Mouse (Mus musculus) left cerebral cortex, postnatal 10 days (tissue): Measurements from ENCODE around the gene Gmeb1. TPM values are rescaled to one million over a fixed set of nuclear protein-coding genes. Genes with fewer than 3 reads are reported as not detected.
"Not testable (repeated sequence)": the region's sequence is repeated elsewhere in the genome, so short reads cannot be mapped to it uniquely, and the experiment has no call there.

ENCODE experiments used
- DNase-seq, 2 experiments: peaks; one replicate each; pipeline ENCODE4 v3.0.0; 2021 to 2022; ENCODE audit warnings: low spot score in 2 of 2, mixed read lengths in 1 of 2; ENCODE audit errors: extremely low spot score in 1 of 2
- intact Hi-C: fragments of 180-260 bp; cut with DNase I; formaldehyde crosslinking; loops from one replicate; pipeline ENCODE4 v1.15.1; 2025
- total RNA-seq, 2 experiments: library from RNA; stranded (reverse); gene quantifications; 2 replicates each; pipeline ENCODE4 v1.2.3; 2021

The Gmeb1 gene
- total RNA-seq: 10 to 100 TPM; 26.2 to 29.3 TPM

DNA sequence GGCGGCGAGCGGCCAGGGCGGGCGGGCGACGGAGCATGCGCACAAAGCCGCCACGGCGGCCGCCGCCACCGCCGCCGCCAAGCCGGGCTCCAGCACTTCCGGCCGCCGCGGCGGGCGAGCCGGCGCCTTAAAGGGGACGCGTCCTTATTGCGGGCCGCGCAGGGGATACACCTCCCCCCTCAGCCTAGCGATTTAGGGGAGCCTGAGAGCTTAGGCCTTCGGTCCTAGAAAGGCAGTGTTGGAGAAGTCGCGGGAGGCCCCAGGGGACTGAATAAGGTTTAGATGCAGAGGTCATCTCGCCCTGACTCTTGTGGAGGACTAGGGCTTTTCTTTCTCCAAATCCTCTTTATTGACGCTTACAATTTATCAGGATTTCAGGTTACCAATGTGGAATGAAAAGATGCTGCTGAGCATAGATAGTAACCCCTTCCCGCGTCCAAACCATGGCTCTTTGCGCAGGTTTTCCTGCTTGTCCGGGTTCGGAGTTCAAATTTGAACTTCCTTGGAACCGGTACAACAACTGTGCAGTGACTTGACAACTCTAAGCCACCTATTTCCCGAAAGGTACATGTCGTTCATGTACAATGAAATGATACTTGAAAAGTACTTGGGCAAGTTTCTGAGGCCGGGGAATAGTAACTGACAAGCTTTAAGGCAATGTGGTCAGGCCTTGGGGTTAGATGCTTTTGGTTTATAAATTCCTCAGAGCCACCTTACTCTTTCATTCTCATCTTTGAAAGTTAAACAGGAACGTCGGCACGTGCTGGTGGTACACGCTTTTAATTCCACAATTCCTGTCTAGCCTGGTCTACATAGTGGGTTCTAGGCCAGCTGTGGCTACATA lies at the start of gene Gmeb1:
Gene Gmeb1, minus strand, starts transcription at position 89 of the 844 bp plus-strand sequence.
- intact Hi-C loops: loop anchor here (5.0 kb wide), 1 partner anchor 49 kb away; the partner anchor contains the start of gene Ythdf2
- peak; percentile 59 to 89 for DNase-seq

DNA sequence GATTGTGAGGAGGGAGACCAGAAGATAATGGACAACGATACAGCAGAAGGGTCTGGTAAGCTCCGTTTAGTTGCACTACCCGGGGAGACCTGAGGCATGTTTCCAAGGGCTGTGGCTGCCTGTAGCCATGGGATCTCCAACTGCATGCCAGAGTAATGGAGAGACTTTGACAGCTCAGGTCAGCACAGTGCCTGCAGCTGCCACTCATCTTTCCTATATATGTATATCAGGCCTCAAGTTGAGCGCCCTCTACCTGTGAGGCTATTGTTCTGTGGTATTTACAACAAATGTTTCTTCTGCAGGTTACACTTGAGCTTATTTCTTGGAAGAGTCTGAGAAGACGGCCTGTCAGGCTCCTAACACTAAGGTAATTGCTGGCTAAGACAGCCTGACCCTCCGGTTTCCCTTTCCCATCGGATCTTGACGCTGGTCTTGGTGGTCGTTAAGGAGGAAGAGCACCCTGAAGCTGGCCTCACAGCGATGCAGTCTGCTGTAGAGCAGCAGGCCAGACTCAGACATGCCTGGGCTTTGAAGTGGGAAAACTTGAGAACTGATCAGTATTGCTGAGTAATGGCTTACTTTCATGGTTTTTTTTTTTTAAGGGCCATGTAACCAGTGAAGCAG lies 48.6 kb upstream of the Gmeb1 start:
- intact Hi-C loops: loop anchor here (5.0 kb wide), 1 partner anchor 38 kb away; the partner anchor contains the start of gene Taf12
- peak; percentile 32 to 56 for DNase-seq

DNA sequence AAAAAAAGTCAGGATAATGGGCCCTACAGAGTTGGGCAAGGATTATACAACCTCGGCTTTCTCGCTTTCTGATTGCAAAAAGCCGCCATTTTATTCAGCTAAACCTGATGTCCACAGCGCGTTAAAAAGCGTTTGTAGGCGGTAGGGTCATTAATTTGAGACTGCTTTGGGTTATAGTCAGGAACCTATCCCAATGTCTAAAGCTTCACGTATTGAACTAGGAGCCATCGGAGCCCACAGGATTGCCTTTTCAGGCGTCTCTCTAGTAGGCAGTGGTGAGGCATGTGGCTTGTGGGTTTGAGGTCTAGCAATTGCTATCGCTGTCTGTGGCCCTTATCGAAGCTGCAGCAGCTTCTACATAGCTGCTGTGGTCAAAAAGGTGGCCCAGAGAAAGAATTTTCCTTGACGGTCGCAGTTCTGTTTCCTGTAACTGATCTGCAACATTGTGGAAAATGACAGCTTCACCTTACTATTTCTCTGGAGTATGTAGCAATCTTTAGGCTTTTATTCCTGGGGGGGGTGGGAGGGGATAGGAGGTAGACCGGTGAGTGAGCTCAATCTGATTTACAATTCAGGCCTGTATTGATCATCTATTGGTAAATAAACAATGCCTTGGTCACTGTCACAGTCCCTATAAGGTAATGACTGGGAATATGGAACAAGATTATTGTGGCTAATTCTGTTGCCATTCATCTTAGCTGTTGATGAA lies 47.9 kb upstream of the Gmeb1 start:
- no peak for DNase-seq
- intact Hi-C loops: loop anchor here (5.0 kb wide), 1 partner anchor 37 kb away; the partner anchor contains the start of gene Taf12

DNA sequence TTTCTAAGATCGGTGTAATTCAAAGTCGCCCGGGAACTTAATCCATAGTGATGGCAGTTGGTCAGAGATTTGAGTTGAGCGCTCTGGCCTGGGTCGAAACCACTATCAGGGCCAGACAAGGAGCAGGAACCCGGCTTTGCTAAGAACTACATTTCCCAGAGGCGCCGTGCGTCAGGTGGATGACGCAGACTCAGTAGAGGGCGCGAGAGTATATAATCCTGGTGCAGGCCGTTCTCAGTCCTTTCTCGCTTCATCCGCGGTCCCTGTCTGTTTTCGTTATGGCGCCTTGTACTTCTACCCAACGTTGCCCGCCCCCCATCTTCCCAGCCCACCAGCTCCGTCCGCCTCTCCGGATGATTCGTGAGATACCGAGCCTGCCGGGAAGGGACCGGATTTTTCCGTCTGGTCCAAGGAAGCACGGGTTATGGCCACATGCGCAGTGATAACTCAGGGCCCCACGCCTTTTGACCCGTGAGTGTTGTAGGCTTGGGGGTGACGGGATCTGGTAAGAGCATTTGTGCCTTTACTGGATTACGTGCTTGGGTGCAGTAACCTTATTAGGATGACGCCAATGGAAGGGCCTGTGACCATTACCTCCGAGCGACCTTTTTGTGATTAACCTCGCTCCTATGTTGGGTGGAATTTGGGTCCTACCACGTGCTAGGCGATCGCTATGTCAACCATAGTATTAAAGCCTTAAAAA lies 47.2 kb upstream of the Gmeb1 start:
- intact Hi-C loops: loop anchor here (5.0 kb wide), 1 partner anchor 36 kb away; the partner anchor contains the start of gene Taf12
- DNase-seq: peak; percentile 92

DNA sequence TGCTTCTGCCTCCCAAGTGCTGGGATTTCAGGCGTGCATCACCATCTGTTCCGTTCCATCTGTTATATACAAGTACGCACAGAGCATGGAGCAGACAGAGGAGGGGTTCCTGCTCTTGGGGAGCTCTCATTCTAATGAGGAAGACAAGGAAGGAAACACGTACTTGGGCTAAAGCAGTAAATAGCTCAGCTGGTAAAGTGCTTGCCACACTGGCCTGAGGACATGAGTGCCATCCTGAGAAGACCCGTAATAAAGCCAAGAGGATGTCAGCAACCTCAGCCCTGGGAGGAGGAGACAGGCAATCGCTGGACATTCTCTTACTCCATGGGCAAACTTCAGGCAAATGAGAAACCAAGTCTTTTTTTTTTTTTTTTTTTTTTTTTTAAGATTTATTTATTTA lies 44.6 kb upstream of the Gmeb1 start:
- DNase-seq: no peak
- intact Hi-C loops: loop anchor here (5.0 kb wide), 1 partner anchor 34 kb away; the partner anchor contains the start of gene Taf12

DNA sequence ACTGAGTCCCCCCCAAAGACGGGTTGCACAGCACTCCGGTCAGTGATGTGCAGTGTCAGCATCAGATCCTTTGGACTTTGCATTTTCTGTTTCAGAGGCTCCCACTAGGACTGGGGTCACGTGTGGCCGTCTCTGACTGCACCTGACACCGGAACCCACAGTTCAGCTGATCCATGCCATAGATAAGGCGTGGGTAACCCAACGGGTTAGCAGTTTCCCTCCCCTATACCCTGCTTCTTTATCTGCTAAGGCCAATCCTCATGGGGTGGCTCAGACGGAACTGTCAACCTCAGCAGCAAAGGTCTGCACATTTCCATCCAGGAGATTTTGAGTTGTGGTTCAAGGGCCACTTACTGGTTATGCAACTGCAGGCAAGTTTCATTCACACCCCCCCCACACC lies 43.9 kb upstream of the Gmeb1 start:
- intact Hi-C loops: loop anchor here (5.0 kb wide), 1 partner anchor 33 kb away; the partner anchor contains the start of gene Taf12

DNA sequence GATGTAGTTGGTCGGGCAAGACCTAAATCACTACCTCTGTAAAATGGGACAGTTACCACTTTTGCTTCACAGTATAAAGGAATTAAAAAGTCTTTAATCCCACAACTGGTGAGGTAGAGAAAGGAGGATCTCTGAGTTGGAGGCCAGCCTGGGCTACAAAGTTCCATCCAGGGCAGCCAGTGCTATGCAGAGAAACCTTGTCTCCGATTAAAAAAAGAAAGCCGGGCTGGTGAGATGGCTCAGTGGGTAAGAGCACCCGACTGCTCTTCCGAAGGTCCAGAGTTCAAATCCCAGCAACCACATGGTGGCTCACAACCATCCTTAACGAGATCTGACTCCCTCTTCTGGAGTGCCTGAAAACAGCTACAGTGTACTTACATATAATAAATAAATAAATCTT lies 42.1 kb upstream of the Gmeb1 start:
- DNase-seq, intact Hi-C loops: not testable (repeated sequence)

More for the DNA sequence above, 43.9 kb upstream of the Gmeb1 start:
- DNase-seq: no peak

DNA sequence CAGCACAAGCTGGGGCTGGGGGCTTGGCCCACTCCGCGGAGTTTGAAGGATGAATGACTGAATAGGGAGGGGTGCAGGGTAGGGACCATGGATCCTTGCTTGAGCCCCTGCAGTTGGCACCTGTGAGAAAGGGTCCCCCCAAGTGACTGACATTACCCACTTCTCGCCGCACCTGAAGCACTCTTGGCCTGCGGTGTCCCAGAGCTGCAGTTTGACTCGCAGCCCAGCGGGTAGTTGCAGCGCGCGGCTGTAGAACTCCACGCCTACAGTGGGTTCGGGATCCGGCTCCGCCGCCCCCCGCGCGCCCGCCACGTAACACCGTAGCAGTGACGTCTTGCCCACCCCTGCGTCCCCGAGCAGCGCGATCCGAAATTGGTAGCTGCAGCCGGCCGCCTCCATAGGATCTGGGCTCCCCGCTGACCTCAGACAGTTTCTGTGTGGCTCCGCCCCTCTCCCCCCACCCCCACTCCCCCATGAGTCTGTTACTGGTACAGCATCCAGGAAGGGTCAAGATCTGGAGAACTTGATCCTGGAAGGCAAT lies 41.6 kb upstream of the Gmeb1 start, which contains the start of gene Rab42:
Gene Rab42, minus strand, starts transcription at position 447 of the 541 bp plus-strand sequence.
- DNase-seq: peak; percentile 34 to 82
- intact Hi-C loops: no loop called here

DNA sequence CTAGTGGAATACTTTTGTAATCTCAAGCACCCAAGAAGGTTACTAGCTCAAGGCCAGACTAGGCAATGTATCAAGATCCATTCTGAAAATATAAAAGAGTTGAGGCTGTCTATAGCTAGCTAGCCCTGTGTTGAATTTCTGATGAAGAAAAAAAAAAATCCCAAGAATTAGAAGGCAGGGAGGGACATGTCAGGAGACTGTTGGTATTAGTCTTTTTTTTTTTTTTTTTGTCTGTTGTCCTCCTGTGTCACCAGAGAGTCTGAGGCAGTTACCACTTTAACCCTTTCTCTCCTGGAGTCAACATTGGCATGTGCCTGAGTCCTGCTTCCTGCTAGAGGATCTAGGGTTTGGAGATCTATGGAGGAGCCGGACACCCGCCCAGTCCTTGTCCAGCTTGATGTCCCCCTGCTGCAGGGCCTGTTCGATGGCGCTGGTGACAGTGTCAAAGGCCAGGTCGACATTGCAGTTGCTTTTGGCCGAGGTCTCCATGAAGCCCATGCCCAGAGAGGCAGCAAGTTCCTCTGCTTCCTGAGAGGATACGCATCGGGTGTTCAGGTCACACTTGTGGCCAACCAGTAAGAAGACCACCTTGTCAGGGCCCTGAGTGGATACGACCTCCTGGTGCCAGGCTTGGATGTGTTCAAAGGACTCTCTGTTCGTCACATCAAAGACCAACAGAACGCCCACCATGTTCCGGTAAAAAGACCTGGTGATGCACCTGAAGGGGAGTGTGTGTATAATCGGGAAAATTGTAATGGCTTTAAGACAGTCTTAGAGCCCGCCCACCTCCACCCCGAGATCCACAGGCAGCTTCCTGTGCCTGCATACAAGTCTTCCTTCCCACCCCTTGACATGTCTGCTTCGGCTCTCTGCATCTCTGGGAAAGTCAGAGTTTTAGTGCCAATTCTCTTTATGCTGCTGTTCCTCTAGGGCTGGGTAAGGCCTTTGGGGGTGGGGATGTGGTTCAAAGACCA lies 40.9 kb upstream of the Gmeb1 start:
- intact Hi-C loops: no loop called here
- DNase-seq: no peak

DNA sequence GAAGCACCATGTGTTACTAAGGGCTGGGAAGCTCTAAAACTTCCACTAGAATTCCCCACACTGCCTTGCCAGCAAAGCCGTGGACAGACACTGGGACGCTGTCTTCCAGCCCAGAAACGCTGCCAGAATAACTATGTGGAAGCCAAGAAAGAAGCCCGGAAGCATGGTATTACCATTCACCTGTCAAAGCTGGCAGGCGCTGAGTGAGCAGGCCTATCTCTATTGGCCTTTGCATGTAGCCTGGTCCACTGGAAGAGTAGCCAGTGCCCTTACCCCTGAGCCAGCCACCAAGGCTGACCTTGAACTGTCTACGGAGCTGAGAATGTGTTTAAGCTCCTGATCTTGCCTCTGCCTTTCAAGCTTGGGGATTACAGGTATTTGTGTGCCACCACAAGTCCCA lies 40.1 kb upstream of the Gmeb1 start:
- intact Hi-C loops: no loop called here
- DNase-seq: no peak

DNA sequence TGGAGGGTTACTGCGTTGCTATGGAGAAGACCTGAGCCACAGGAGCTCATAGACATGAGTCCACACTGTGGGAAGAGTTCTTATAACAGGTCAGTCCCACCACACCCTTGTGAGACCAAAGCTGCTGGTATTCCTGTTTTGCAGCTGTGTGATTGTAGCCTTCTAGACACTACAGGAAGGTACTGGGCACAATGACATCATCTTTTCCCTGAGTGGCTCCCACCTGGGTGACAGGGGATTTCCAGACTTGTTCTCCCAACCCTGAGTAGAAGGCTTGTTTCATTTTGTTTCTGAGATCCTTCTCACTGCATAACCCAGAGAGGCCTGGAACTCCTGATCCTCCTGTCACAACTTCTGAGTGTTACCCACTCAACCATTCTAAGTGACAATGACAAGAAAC lies 38.4 kb upstream of the Gmeb1 start:
- intact Hi-C loops: loop anchor here (5.0 kb wide), 1 partner anchor 47 kb away; no protein-coding TSS in a partner anchor
- no peak for DNase-seq

DNA sequence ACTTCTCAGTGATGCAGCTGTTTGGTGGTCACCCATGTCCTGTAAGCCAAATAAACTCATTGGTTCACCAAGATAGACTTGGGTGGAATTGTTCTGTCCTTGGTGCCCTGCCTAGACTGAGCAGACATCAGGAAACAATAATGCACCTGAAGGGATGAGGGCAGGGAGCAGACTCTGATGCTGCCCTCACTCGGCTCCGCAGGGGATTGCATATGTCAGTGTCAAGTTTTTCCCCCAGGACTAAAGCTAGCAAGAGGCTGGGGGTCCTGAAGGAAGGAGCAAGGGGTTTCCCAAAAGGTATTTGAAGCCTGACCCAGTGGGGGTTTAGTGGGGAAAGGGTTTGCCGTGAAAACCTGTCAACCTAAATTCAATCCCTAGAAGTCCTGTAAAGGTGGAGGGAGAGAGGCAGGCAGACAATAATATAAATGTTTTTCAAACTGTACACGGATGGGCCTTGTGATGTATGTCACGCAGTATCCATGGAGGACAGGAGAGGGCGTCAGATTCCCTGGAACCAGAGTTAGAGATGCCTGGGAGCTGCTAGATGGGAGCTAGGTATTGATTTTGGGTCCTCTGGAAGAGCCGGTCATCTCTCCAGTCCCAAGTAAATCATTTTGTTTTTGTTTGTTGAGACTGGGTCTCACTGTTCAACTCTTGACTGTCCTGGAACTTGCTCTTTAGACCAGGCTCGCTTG lies 34.4 kb upstream of the Gmeb1 start:
- intact Hi-C loops: loop anchor here (5.0 kb wide), 1 partner anchor 51 kb away; no protein-coding TSS in a partner anchor
- no peak for DNase-seq

DNA sequence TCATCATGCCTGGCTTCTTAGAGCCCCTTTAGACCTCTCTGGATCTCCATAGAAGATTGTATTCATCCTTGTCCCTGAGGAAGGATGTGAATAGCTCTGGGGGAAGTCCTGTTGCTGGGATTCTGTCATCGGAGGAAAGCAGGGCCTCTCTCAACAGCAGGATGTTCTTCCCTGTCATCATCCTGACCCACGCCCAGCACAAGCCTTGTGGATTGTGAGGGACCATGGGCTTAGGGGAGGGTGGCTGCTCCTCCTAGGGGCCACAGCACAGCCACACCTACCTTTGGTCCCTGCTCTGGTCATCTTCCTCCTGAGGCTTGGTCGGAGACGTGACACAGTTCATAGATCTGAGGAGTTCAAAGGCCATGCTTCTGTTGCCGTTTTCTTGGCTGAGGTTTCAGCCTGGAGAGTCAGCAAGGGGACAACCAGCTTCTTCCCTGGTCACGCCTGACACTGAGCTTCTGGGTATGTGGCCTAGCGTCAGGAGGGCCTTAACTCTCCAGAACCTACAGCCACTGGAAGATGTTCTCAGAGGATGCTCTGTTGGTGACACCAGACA lies 32.4 kb upstream of the Gmeb1 start:
- intact Hi-C loops: no loop called here
- DNase-seq: no peak

DNA sequence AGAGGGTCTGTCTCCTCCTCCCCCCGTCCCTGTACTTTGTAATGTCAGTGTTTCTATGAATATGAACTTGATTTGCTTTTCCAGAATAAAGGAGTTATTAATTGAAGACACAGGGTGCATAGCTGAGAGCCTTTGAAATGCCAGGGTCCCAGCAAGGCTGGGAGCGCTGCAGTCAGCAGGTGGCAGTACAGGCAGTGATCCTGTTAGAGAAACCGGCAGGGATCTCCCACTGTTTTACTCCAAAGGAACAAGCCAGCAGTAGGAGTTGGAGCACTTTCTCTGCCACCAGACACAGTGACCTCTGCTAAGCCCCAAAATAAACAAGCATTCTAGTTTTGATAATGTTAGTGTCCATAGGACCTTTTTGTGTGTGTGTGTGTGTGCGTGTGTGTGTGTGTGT lies 31.6 kb upstream of the Gmeb1 start:
- peak in 1 of 2 experiments; percentile 72 for DNase-seq

DNA sequence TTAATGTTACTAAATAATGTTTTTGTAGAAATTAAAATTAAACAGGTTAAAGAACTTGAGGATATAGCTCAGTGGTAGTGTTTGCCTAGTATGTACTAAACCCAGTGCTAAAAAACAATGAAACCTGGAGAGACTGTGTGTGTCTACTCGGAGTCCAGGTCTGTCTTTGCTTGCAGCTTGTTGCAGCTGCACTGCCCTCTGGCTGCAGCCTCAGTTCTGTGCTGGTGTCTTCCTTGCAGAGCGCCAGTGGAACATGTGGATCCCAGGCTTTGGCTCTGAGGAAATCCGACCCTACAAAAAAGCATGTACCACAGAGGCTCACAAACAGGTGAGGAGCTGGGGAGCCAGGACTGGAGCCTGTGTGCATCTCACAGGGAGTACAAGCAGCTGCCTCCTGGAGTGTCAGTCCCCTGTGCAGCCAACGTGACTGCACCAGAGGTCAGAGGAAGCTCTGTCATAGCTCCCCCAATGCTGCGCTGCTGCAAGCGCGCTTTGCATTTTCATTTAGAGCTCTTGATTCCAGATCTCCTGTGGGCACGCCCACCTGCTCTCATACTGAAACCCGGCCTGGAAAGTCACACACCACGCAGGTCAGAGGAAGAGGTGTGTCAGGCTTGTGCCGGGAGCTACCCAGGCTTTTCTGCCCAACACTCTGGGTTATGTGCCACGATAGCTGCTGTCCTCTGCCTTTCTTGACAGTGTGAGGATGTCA lies 30.4 kb upstream of the Gmeb1 start:
- intact Hi-C loops: no loop called here
- DNase-seq: no peak

More for the DNA sequence above, 31.6 kb upstream of the Gmeb1 start:
- intact Hi-C loops: no loop called here

DNA sequence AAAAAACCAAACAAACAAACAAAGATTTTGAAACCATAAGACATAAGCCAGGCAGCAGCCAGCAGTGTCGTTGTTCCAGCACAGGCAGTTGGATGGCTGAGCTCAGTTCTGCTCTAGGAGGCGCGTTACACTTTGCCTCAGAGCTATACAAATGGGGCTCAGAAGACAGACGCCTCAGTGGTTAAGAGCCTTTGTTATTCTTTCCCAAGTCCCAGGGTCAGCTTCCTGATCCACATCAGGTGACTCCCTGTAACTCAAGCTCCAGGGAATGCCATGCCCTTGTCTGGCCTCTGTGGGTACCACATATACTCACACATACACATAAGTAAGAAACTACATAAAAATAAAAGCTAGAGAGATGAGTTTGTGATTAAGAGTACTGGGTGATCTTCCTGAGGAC lies 29.7 kb upstream of the Gmeb1 start:
- DNase-seq: no peak
- intact Hi-C loops: no loop called here
